Mouse (Mus musculus) lung, postnatal 25 days (tissue): ENCODE measurements around the gene Snx18.
A peak's percentile ranks its signal among the peaks of the same experiment; 100 is the strongest.

ENCODE experiments used
- DNase-seq: peaks from one replicate; pipeline ENCODE4 v3.0.0; 2022; ENCODE audit warnings: low spot score

Snx18 gene

GRCm38 (mm10) chr13:113615971-113616671, 2.2 kb downstream of the Snx18 start:
- no peak for DNase-seq

GRCm38 (mm10) chr13:113615546-113615941, 2.8 kb downstream of the Snx18 start:
- DNase-seq = no peak

GRCm38 (mm10) chr13:113614635-113615545, 3.5 kb downstream of the Snx18 start:
- peak; percentile 91 for DNase-seq

GRCm38 (mm10) chr13:113613882-113614281, 4.5 kb downstream of the Snx18 start:
- no peak for DNase-seq

- no peak for DNase-seq
These were observed 5.0 kb downstream of the Snx18 start for GRCm38 (mm10) chr13:113613341-113613740.

GRCm38 (mm10) chr13:113612141-113612950, 6.0 kb downstream of the Snx18 start:
- DNase-seq = no peak

- DNase-seq = no peak
These were observed 7.4 kb downstream of the Snx18 start for GRCm38 (mm10) chr13:113610732-113611500.

GRCm38 (mm10) chr13:113609429-113609828, 8.9 kb downstream of the Snx18 start:
- no peak for DNase-seq

- DNase-seq = no peak
These were observed 10.5 kb downstream of the Snx18 start for GRCm38 (mm10) chr13:113607821-113608220.

- DNase-seq = no peak
These were observed 11.0 kb downstream of the Snx18 start for GRCm38 (mm10) chr13:113607371-113607770.

GRCm38 (mm10) chr13:113606741-113607358, 11.5 kb downstream of the Snx18 start:
- no peak for DNase-seq

- DNase-seq = no peak
These were observed 12.2 kb downstream of the Snx18 start for GRCm38 (mm10) chr13:113606131-113606530.

GRCm38 (mm10) chr13:113605693-113606092, 12.7 kb downstream of the Snx18 start:
- DNase-seq = no peak

GRCm38 (mm10) chr13:113604321-113604720, 14.0 kb downstream of the Snx18 start:
- DNase-seq = no peak

GRCm38 (mm10) chr13:113602882-113603342, 15.5 kb downstream of the Snx18 start:
- DNase-seq = no peak

- DNase-seq = no peak
These were observed 16.3 kb downstream of the Snx18 start for GRCm38 (mm10) chr13:113601831-113602604.

GRCm38 (mm10) chr13:113600531-113601463, 17.6 kb downstream of the Snx18 start:
- DNase-seq = no peak

- no peak for DNase-seq
These were observed 18.4 kb downstream of the Snx18 start for GRCm38 (mm10) chr13:113599701-113600530.
